Mouse (Mus musculus) CH12.LX (cell line): ENCODE measurements at regions not wholly inside any gene's neighbourhood (a gene's known extent, or its start where the extent isn't known, plus 50 kb on each side); places are given as distances from the start of the nearest gene placed in this dataset.

Experiments
- CHD1 ChIP-seq: IDR thresholded peaks from 2 replicates; pipeline ENCODE4 v1.6.1; 2012; ENCODE audit warnings: low read depth, low read length, improper control_type of control experiment, inconsistent platforms
- CHD2 ChIP-seq: IDR thresholded peaks from 2 replicates; pipeline ENCODE4 v1.6.1; 2011; ENCODE audit warnings: low read length, improper control_type of control experiment
- CTCF ChIP-seq, 2 experiments: IDR thresholded peaks in 1 of 2; conservative IDR thresholded peaks in 1 of 2; 2 replicates each; pipeline ENCODE4 v1.5.1; 2011 to 2012; ENCODE audit warnings: low read depth in 2 of 2, low read length in 2 of 2, improper control_type of control experiment in 1 of 2, inconsistent platforms in 1 of 2, mild to moderate bottlenecking in 1 of 2, moderate library complexity in 1 of 2
- EP300 ChIP-seq: IDR thresholded peaks from 2 replicates; pipeline ENCODE4 v1.6.1; 2011; ENCODE audit warnings: low read length, improper control_type of control experiment
- JUND ChIP-seq: conservative IDR thresholded peaks from 2 replicates; pipeline ENCODE4 v1.6.1; 2011; ENCODE audit warnings: low read depth, low read length, improper control_type of control experiment
- MAFK ChIP-seq: IDR thresholded peaks from 2 replicates; pipeline ENCODE4 v1.6.1; 2011; ENCODE audit warnings: low read length, improper control_type of control experiment; ENCODE audit not compliant: insufficient replicate concordance
- NRF1 ChIP-seq: IDR thresholded peaks from 2 replicates; pipeline ENCODE4 v1.6.1; 2014; ENCODE audit warnings: low read depth, mild to moderate bottlenecking, inconsistent platforms, low read length, improper control_type of control experiment, moderate library complexity
- POLR2A ChIP-seq: IDR thresholded peaks from 2 replicates; pipeline ENCODE4 v1.6.1; 2011; ENCODE audit warnings: low read depth, mild to moderate bottlenecking, improper control_type of control experiment, low read length
- RCOR1 ChIP-seq: conservative IDR thresholded peaks from 2 replicates; pipeline ENCODE4 v1.6.1; 2012; ENCODE audit warnings: low read depth, mild to moderate bottlenecking, inconsistent platforms, low read length, improper control_type of control experiment
- SMC3 ChIP-seq: IDR thresholded peaks from 2 replicates; pipeline ENCODE4 v1.6.1; 2011; ENCODE audit warnings: low read depth, low read length, improper control_type of control experiment
- UBTF ChIP-seq: IDR thresholded peaks from 2 replicates; pipeline ENCODE4 v1.6.1; 2012; ENCODE audit warnings: low read depth, mild to moderate bottlenecking, inconsistent platforms, low read length, improper control_type of control experiment, moderate library complexity
- USF1 ChIP-seq: IDR thresholded peaks from 2 replicates; pipeline ENCODE4 v1.6.1; 2014; ENCODE audit warnings: low read depth, mild to moderate bottlenecking, inconsistent platforms, low read length, improper control_type of control experiment
- ZKSCAN1 ChIP-seq: IDR thresholded peaks from 2 replicates; pipeline ENCODE4 v1.6.1; 2012; ENCODE audit warnings: low read depth, inconsistent platforms, low read length, improper control_type of control experiment, borderline replicate concordance

GRCm38 (mm10) chr7:70891700-70892099 is 459.6 kb downstream of the Gm10295 start:
- no peak for TF ChIP-seq CTCF (conservative IDR thresholded peaks at IDR 0.05 in 1 of 2, IDR thresholded peaks at IDR 0.05 in 1 of 2; ENCODE audit: low read depth in 2 of 2, low read length in 2 of 2)
- TF ChIP-seq EP300: no peak
- no peak for TF ChIP-seq POLR2A
- no peak for TF ChIP-seq RCOR1
- TF ChIP-seq JUND: no peak
- no peak for TF ChIP-seq NRF1
- no peak for TF ChIP-seq ZKSCAN1
- no peak for TF ChIP-seq CHD1
- no peak for TF ChIP-seq UBTF
- no peak for TF ChIP-seq USF1
- no peak for TF ChIP-seq MAFK
- no peak for TF ChIP-seq SMC3
- no peak for TF ChIP-seq CHD2
